Mouse (Mus musculus) lung, embryonic 15.5 days (tissue): ENCODE results near the gene Ccdc71. TPM values are rescaled to one million over a fixed set of nuclear protein-coding genes. Genes with fewer than 3 reads are reported as not detected.

Experiments
- ATAC-seq: fragments of 200-750 bp; cut with Nextera tagmentation; 2 replicates; pipeline ENCODE4 v1.8.0; 2017; ENCODE audit warnings: moderate number of reproducible peaks, borderline replicate concordance; ENCODE audit not compliant: low FRiP score, low TSS enrichment; ENCODE audit errors: extremely low read depth
- H3K27ac ChIP-seq: fragments of 300-500 bp; sonication (generic); 2 replicates; pipeline ENCODE4 v1.5.1; 2015; ENCODE audit warnings: moderate library complexity, mild to moderate bottlenecking, inconsistent platforms
- H3K27me3 ChIP-seq: fragments of 300-500 bp; sonication (generic); 2 replicates; pipeline ENCODE4 v1.6.1; 2015; ENCODE audit warnings: inconsistent platforms
- H3K36me3 ChIP-seq: fragments of 300-500 bp; sonication (generic); 2 replicates; pipeline ENCODE4 v1.6.1; 2015; ENCODE audit warnings: inconsistent platforms
- H3K4me1 ChIP-seq: fragments of 300-500 bp; sonication (generic); 2 replicates; pipeline ENCODE4 v1.6.1; 2015; ENCODE audit warnings: inconsistent platforms
- H3K4me2 ChIP-seq: fragments of 300-500 bp; sonication (generic); 2 replicates; pipeline ENCODE4 v1.6.1; 2015; ENCODE audit warnings: inconsistent platforms, mild to moderate bottlenecking, moderate library complexity
- H3K4me3 ChIP-seq: fragments of 300-500 bp; sonication (generic); 2 replicates; pipeline ENCODE4 v1.5.1; 2015; ENCODE audit warnings: mild to moderate bottlenecking, inconsistent platforms
- H3K9ac ChIP-seq: fragments of 300-500 bp; sonication (generic); 2 replicates; pipeline ENCODE4 v1.6.1; 2015; ENCODE audit warnings: inconsistent platforms
- H3K9me3 ChIP-seq: fragments of 300-500 bp; sonication (generic); 2 replicates; pipeline ENCODE4 v1.6.1; 2016; ENCODE audit warnings: inconsistent platforms
- WGBS: fragments of 180-500 bp; shearing (Covaris S2); methylation state at CpG from one replicate; pipeline ENCODE4 v1.1.7; 2015; 5-methylcytosine and 5-hydroxymethylcytosine counted together
- polyA plus RNA-seq: library from polyadenylated mRNA; unstranded; fragments of >200 nt; fragmentation: Nextera tagmentation; extraction: Ambion mirVana; gene quantifications from 2 replicates; pipeline ENCODE4 v1.2.1, GENCODE M21; 2015

Gene Ccdc71
- polyA plus RNA-seq, 1 experiment from 2014 or later = 56.6 TPM

GRCm38 (mm10) chr9:108481520-108482210, 21.3 kb downstream of the Ccdc71 start:
- no peak overlapping the region for H3K4me2 ChIP-seq
- H3K9ac ChIP-seq = no peak overlapping the region
- H3K27ac ChIP-seq = no peak overlapping the region

DNA sequence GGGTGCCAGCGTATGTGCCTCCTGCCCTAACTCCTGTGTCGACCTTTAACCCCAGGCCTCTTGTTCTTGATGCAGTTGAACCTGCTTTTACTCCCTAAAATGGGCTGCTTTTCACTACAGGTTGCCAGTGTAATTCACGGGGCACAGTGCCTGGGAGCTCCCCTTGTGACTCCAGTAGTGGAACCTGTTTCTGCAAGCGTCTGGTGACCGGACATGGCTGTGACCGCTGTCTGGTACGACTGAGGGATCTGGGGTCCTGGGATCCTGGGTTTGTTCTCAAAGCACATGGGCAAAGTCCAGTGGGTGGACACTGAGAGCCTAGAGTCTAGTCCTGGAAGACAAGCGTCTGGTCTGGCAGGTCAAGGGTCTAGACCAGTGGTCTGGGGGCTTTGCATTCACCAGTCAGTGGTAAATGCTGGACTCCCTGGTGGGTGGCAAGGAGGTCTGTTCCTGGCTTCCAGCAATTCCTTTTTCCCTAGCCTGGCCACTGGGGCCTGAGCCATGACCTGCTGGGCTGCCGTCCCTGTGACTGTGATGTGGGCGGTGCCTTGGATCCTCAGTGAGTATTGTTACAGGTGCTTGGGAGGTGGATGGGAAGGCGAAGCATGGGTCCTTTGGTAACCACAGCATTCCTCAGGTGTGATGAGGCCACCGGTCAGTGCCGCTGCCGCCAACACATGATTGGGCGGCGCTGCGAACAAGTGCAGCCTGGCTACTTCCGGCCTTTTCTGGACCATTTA, 22.9 kb downstream of the Ccdc71 start:
- no peaks in the 10 kb centered on the region for H3K9me3 ChIP-seq
- no peaks in the 10 kb centered on the region for H3K27me3 ChIP-seq
- 93% methylated on average over 18 of the region's 18 CpGs for WGBS
- no peak for ATAC-seq
- peaks cover 18% of the 10 kb centered on the region for H3K4me1 ChIP-seq
- H3K4me2 ChIP-seq = no peak overlapping the region
- no peak overlapping the region for H3K27ac ChIP-seq
- no peak overlapping the region for H3K9ac ChIP-seq
- H3K36me3 ChIP-seq = peaks cover 69% of the 10 kb centered on the region
- H3K4me3 ChIP-seq = no peak overlapping the region

More at GRCm38 (mm10) chr9:108481520-108482210, 21.3 kb downstream of the Ccdc71 start:
- Histone ChIP-seq H3K4me1 (peaks cover 22% of the 10 kb centered on the region), H3K36me3 (peaks cover 53% of the 10 kb centered on the region), H3K27me3 (no peaks in the 10 kb centered on the region), H3K4me3 (no peak overlapping the region), H3K9me3 (no peaks in the 10 kb centered on the region)
- no peak for ATAC-seq
- 84% methylated on average over 19 of the region's 19 CpGs for WGBS

DNA sequence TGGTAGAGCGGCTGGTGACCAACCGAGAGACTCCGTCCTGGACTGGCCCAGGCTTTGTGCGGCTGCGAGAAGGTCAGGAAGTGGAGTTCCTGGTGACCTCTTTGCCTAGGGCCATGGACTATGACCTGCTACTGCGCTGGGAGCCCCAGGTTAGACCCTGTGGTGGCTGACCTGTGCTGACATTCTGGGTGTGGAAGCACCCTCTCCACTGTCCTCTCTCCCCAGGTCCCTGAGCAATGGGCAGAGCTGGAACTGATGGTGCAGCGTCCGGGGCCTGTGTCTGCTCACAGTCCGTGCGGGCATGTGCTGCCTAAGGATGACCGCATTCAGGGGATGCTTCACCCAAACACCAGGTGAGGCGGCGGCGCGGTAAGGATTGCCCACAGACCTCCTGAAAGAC, 23.7 kb downstream of the Ccdc71 start:
- Histone ChIP-seq H3K4me3 (no peak overlapping the region), H3K27ac (no peak overlapping the region), H3K36me3 (peaks cover 77% of the 10 kb centered on the region), H3K27me3 (no peaks in the 10 kb centered on the region), H3K4me2 (no peak overlapping the region), H3K9me3 (no peaks in the 10 kb centered on the region), H3K9ac (no peak overlapping the region), H3K4me1 (peaks cover 16% of the 10 kb centered on the region)
- ATAC-seq = no peak
- WGBS = 90% methylated on average over 15 of the region's 15 CpGs

DNA sequence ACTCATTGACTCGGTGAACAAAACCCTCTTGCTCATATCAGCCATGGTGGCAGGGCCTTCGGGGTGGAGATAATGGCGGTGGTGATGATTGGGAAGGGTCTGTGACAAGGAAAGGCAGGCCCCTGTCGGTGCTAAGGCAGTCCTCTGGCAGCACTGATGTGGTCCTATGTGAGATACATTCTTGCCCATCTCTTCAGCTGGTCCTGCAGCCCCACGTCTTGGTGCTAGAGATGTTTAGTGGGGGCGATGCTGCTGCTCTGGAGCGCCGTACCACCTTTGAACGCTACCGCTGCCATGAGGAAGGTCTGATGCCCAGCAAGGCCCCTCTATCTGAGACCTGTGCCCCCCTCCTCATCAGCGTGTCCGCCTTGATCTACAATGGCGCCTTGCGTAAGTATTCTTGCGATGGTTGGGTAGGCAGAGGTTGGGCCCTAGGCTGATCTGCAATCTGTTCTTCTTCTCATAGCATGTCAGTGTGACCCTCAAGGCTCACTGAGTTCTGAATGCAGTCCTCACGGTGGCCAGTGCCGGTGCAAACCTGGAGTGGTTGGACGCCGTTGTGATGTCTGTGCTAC, 25.1 kb downstream of the Ccdc71 start:
- Histone ChIP-seq H3K4me1 (peaks cover 14% of the 10 kb centered on the region), H3K9ac (no peak overlapping the region), H3K4me2 (no peak overlapping the region), H3K4me3 (no peak overlapping the region), H3K27ac (no peak overlapping the region), H3K27me3 (no peaks in the 10 kb centered on the region), H3K9me3 (no peaks in the 10 kb centered on the region), H3K36me3 (peaks cover 85% of the 10 kb centered on the region)
- no peak for ATAC-seq
- 91% methylated on average over 19 of the region's 19 CpGs for WGBS

GRCm38 (mm10) chr9:108486973-108487530, 26.7 kb downstream of the Ccdc71 start:
- Histone ChIP-seq H3K27ac (no peak overlapping the region), H3K27me3 (no peaks in the 10 kb centered on the region), H3K4me2 (no peak overlapping the region), H3K9ac (no peak overlapping the region), H3K9me3 (no peaks in the 10 kb centered on the region), H3K4me3 (no peak overlapping the region), H3K36me3 (peaks cover 77% of the 10 kb centered on the region), H3K4me1 (peaks cover 17% of the 10 kb centered on the region)
- 90% methylated on average over 8 of the region's 8 CpGs for WGBS
- no peak for ATAC-seq

DNA sequence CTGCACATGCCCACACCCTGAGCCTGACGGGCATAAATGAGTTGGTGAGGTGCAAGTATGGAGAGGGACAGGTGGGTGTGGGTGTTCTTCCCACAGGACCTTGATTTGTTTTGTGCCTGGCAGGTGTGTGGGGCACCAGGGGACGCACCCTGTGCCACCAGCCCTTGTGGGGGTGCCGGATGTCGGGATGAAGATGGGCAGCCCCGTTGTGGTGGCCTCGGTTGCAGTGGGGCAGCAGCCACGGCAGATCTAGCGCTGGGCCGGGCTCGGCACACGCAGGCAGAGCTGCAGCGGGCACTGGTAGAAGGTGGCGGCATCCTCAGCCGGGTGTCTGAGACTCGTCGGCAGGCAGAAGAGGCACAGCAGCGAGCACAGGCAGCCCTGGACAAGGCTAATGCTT, 28.1 kb downstream of the Ccdc71 start:
- H3K4me2 ChIP-seq = no peak overlapping the region
- WGBS = 89% methylated on average over 17 of the region's 17 CpGs
- no peak overlapping the region for H3K9ac ChIP-seq
- no peaks in the 10 kb centered on the region for H3K9me3 ChIP-seq
- H3K4me1 ChIP-seq = peaks cover 22% of the 10 kb centered on the region
- peaks cover 75% of the 10 kb centered on the region for H3K36me3 ChIP-seq
- H3K27ac ChIP-seq = no peak overlapping the region
- H3K4me3 ChIP-seq = no peak overlapping the region
- H3K27me3 ChIP-seq = no peaks in the 10 kb centered on the region
- ATAC-seq = no peak

DNA sequence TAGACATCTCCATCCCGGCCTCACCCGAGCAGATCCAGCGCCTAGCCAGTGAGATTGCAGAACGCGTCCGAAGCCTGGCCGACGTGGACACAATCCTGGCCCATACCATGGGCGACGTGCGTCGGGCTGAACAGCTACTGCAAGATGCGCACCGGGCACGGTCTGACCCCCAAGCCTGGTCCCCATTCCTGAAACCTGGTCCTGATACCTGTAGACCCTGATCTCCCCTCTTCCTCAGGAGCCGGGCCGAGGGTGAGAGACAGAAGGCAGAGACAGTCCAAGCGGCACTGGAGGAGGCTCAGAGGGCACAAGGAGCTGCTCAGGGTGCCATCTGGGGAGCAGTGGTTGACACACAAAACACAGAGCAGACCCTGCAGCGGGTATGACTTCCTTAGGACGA, 28.9 kb downstream of the Ccdc71 start:
- Histone ChIP-seq H3K27ac (0 out of 2 replicates have a peak overlapping the region, but pooled peaks have one; percentile 98), H3K4me1 (peaks cover 22% of the 10 kb centered on the region), H3K9ac (0 out of 2 replicates have a peak overlapping the region, but pooled peaks have one; percentile 5), H3K9me3 (no peaks in the 10 kb centered on the region), H3K4me3 (no peak overlapping the region), H3K27me3 (no peaks in the 10 kb centered on the region), H3K36me3 (peaks cover 74% of the 10 kb centered on the region), H3K4me2 (no peak overlapping the region)
- WGBS = 96% methylated on average over 20 of the region's 20 CpGs
- no peak for ATAC-seq

DNA sequence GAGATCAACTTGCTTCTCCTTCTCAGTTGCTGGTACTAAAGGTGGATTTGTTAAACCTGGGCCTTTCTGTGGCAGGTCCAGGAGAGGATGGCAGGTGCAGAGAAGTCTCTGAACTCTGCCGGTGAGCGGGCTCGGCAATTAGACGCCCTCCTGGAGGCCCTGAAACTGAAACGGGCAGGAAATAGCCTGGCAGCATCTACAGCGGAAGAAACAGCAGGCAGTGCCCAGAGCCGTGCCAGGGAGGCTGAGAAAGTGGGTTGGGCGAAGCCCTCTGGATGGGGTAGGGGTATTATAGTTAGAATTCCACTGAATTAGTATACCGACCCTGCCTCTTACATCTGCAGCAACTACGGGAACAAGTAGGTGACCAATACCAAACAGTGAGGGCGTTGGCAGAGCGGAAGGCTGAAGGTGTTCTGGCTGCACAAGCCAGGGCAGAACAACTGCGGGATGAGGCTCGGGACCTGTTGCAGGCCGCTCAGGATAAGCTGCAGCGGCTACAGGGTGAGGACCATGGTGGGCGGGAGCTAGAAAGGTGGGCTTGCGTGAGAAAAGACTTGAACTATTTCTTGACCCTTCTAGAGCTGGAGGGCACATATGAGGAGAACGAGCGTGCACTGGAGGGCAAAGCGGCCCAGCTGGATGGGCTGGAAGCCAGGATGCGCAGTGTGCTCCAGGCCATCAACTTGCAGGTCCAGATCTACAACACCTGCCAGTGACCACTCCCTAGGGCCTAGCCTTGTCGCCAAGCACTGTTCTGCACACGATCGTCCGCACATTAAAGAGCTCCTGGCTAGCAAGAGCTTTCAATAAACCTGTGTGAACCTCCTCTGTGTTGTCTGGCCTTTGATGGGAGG, 29.6 kb downstream of the Ccdc71 start:
- Histone ChIP-seq H3K27me3 (no peaks in the 10 kb centered on the region), H3K36me3 (peaks cover 75% of the 10 kb centered on the region), H3K4me1 (peaks cover 22% of the 10 kb centered on the region), H3K4me2 (peak overlapping the region; percentile 80), H3K9me3 (no peaks in the 10 kb centered on the region), H3K4me3 (peak overlapping the region; percentile 99), H3K27ac (peak overlapping the region; percentile 98), H3K9ac (peak overlapping the region; percentile 99)
- 58% methylated on average over 26 of the region's 26 CpGs for WGBS
- peak; percentile 1 for ATAC-seq

DNA sequence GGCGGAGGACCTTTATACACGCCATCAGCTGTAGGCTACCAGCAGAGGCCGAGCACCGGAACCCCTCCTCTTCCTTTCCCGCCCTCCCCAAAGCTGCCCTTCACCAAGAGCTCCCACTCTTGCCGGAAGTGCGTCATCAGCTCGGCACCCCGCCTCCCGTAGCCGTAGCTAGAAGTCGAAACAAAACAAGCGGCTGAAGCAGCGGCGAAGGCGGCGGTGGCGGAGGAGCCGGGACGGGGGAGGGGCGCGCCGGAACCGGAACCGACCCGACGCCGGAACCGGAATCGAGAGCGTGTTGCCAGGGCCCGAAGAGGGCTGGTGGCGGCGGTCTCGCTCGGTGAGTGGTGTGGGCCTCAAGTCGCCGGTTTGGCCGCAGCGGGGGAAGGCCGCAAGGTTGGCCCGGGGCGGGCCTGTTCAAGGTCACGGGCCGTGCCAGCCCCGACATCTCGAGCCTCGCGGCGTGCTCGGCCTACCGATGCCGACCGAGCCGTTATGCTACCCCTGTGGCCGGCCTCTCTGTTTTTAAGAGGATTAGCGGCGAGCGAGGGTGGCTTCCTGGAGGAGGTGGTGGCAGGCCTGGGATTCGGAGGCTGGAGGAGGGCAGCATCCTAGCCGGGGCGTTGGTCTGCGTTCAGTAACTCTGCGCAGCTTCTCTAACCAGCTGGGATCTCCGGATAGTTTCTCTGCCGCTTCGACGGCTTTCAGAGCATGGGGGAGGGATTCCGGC, 30.4 kb downstream of the Ccdc71 start, which contains the start of gene Usp19:
Gene Usp19, plus strand, starts transcription at position 44 of the 727 bp plus-strand sequence.
- no peaks in the 10 kb centered on the region for H3K9me3 ChIP-seq
- H3K4me3 ChIP-seq = peak within 1 kb of the TSS; percentile 99
- H3K4me2 ChIP-seq = peak within 1 kb of the TSS; percentile 80
- peak within 1 kb of the TSS; percentile 99 for H3K9ac ChIP-seq
- H3K36me3 ChIP-seq = peaks cover 75% of the 10 kb centered on the region
- under 1% methylated on average over 67 of the region's 69 CpGs for WGBS
- H3K4me1 ChIP-seq = peaks cover 22% of the 10 kb centered on the region
- H3K27ac ChIP-seq = peak within 1 kb of the TSS; percentile 98
- H3K27me3 ChIP-seq = no peaks in the 10 kb centered on the region
- peak; percentile 93 for ATAC-seq

- peak overlapping the region; percentile 99 for H3K9ac ChIP-seq
- 6% methylated on average over 12 of the region's 12 CpGs for WGBS
These were observed 30.9 kb downstream of the Ccdc71 start for GRCm38 (mm10) chr9:108491286-108491580.

More at GRCm38 (mm10) chr9:108491286-108491580, 30.9 kb downstream of the Ccdc71 start:
- H3K36me3 ChIP-seq = peaks cover 75% of the 10 kb centered on the region
- H3K4me1 ChIP-seq = peaks cover 22% of the 10 kb centered on the region
- no peaks in the 10 kb centered on the region for H3K27me3 ChIP-seq
- no peaks in the 10 kb centered on the region for H3K9me3 ChIP-seq
- no peak for ATAC-seq
- peak overlapping the region; percentile 98 for H3K27ac ChIP-seq
- peak overlapping the region; percentile 80 for H3K4me2 ChIP-seq
- peak overlapping the region; percentile 99 for H3K4me3 ChIP-seq
